ENCODE assay signal across 29 mouse cellular contexts in genomic region chr11:68533971-68534475, GRCm38 (mm10). TPM values are rescaled to one million over a fixed set of nuclear protein-coding genes. Genes with fewer than 3 reads are reported as not detected.
"Had no signal": no experiment of that assay in that cellular context is flagged by ENCODE, and none has a peak within 500 bp of the region (broad histone marks: within the 10 kb centered on the region; RNA-seq: fewer than 3 reads in every experiment).

No protein-coding gene starts in this region.

- H3K27me3 ChIP-seq: kidney, embryonic 15.5 days; liver, embryonic 15.5 days; lung, embryonic 15.5 days; neural tube, embryonic 13.5 days had no signal

- H3K9me3 ChIP-seq: kidney, embryonic 15.5 days; limb, embryonic 12.5 days; liver, embryonic 12.5 days; liver, embryonic 15.5 days; lung, embryonic 15.5 days; midbrain, embryonic 12.5 days; neural tube, embryonic 13.5 days had no signal

- DNase-seq: kidney, adult 8-10 months; kidney, postnatal 10 days; kidney, postnatal 36 days; layer of hippocampus, postnatal 36 days; liver; lung, adult 18-20 months; lung, postnatal 10 days; lung, postnatal 36 days; retina, postnatal 1 day; thymus, adult 2 months; thymus, postnatal 14 days; thymus, postnatal 4 days had no signal

- H3K9ac ChIP-seq: kidney, embryonic 15.5 days; limb, embryonic 12.5 days; liver, embryonic 12.5 days; liver, embryonic 15.5 days; lung, embryonic 15.5 days; midbrain, embryonic 12.5 days; neural tube, embryonic 13.5 days had no signal

- ATAC-seq: liver, embryonic 12.5 days; midbrain, embryonic 16.5 days had no signal

- H3K36me3 ChIP-seq: kidney, embryonic 15.5 days; limb, embryonic 12.5 days; liver, embryonic 12.5 days; liver, embryonic 15.5 days; lung, embryonic 15.5 days; midbrain, embryonic 12.5 days; neural tube, embryonic 13.5 days had no signal

- H3K4me2 ChIP-seq: kidney, embryonic 15.5 days; limb, embryonic 12.5 days; liver, embryonic 12.5 days; liver, embryonic 15.5 days; lung, embryonic 15.5 days; midbrain, embryonic 12.5 days; neural tube, embryonic 13.5 days had no signal

- H3K4me3 ChIP-seq: kidney, embryonic 15.5 days; left cerebral cortex, adult 2 months; limb, embryonic 12.5 days; liver, embryonic 12.5 days; liver, embryonic 15.5 days; lung, embryonic 15.5 days; midbrain, embryonic 12.5 days; myocyte; neural tube, embryonic 13.5 days had no signal

- H3K4me1 ChIP-seq: liver, embryonic 12.5 days; liver, embryonic 15.5 days; midbrain, embryonic 12.5 days; neural tube, embryonic 13.5 days had no signal

- H3K27ac ChIP-seq: kidney, embryonic 15.5 days; left cerebral cortex, adult 2 months; limb, embryonic 12.5 days; liver, embryonic 12.5 days; liver, embryonic 15.5 days; lung, embryonic 15.5 days; midbrain, embryonic 12.5 days; neural tube, embryonic 13.5 days; stomach, postnatal 0 days had no signal

RNA-seq across cellular contexts. Expression of gene Mfsd6l, which starts 22.0 kb away (rescaled TPM):
- total RNA-seq: layer of hippocampus, adult 8-10 months; layer of hippocampus, postnatal 36 days; left cerebral cortex, adult 2 months; left cerebral cortex, postnatal 10 days; megakaryocyte-erythroid progenitor cell, adult 5-6 weeks had no signal
- polyA plus RNA-seq: limb, embryonic 12.5 days; liver, embryonic 12.5 days; liver, embryonic 15.5 days; midbrain, embryonic 12.5 days; myocyte; neural tube, embryonic 13.5 days had no signal

RNA-seq across cellular contexts. Expression of gene Ccdc42, which starts 52.8 kb away (rescaled TPM):
- total RNA-seq: megakaryocyte-erythroid progenitor cell, adult 5-6 weeks; monocyte, adult 5-6 weeks; neutrophil, adult 5-6 weeks had no signal
- polyA plus RNA-seq: liver, embryonic 15.5 days; myocyte; stomach, embryonic 14.5 days; stomach, postnatal 0 days; thymus, adult 2 months had no signal
